Mouse (Mus musculus) cerebellum, adult 11 months (tissue): Measurements from ENCODE around the gene Ctdsp1.
"Not testable (repeated sequence)": the region's sequence is repeated elsewhere in the genome, so short reads cannot be mapped to it uniquely, and the experiment has no call there.

Experiments used
- DNase-seq: peaks from one replicate; pipeline ENCODE4 v3.0.0; 2022

Gene Ctdsp1

GRCm38 (mm10) chr1:74379058-74379504, 12.2 kb upstream of the Ctdsp1 start:
- no peak for DNase-seq

DNA sequence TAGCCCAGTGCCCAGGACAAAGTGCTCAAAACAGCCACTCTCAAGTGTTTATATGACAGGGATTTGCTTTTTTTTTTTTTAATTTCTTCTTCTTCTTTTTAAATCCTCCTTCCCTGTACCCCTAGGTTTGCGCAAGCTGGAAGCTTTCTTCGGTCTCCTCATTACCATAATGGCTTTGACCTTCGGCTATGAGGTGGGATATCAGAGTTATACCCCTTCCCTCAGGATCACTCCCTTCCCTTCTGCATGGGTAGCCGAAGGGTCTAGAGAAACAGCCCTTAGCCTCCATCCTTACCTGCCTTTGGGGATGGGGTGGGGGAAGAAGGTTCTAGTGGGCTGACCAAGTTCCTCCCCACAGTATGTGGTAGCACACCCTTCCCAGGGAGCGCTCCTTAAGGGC, 10.8 kb upstream of the Ctdsp1 start:
- no peak for DNase-seq

DNA sequence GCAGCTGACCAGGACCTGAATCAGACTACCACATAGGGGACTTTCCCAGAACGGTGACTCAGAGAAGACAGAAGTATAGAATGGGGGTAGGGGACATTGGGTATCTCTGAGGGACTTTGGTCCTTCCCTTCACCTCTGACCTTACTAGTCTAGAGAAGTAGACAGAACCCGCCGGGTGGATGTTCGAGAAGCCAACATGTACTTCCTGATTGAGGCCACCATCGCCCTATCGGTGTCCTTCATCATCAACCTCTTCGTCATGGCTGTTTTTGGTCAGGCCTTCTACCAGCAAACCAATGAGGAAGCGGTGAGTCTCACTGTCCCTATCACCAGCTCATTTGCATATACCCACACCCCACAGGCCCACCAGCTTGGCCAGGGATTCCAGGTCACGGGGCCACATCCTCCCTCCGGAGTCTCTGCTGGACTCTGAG, 9.7 kb upstream of the Ctdsp1 start:
- DNase-seq, result no peak

GRCm38 (mm10) chr1:74383385-74383784, 7.9 kb upstream of the Ctdsp1 start:
- DNase-seq, result no peak

- no peak for DNase-seq
Measured at GRCm38 (mm10) chr1:74384525-74384924, 6.8 kb upstream of the Ctdsp1 start.

DNA sequence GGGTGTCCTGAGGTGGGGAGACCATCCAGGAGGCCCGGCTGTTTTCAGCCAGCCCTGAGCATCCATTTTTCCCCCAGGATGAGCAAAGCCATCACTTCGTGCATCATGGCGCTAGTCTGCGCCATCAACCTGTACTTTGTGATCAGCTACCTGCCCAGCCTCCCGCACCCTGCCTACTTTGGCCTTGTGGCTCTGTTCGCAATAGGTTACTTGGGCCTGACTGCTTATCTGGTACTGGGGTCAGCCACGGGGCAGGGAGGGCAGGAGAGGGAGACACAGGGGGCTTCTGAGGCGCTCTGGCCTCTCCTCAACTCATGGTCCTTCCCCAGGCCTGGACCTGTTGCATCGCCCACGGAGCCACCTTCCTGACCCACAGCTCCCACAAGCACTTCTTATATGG, 6.2 kb upstream of the Ctdsp1 start:
- no peak for DNase-seq

GRCm38 (mm10) chr1:74385531-74385930, 5.8 kb upstream of the Ctdsp1 start:
- DNase-seq, result no peak

- no peak for DNase-seq
Measured at GRCm38 (mm10) chr1:74386363-74386713, 5.0 kb upstream of the Ctdsp1 start.

GRCm38 (mm10) chr1:74386714-74387385, 4.5 kb upstream of the Ctdsp1 start:
- DNase-seq, result peak; percentile 91

GRCm38 (mm10) chr1:74387386-74387988, 3.8 kb upstream of the Ctdsp1 start:
- DNase-seq, result no peak

DNA sequence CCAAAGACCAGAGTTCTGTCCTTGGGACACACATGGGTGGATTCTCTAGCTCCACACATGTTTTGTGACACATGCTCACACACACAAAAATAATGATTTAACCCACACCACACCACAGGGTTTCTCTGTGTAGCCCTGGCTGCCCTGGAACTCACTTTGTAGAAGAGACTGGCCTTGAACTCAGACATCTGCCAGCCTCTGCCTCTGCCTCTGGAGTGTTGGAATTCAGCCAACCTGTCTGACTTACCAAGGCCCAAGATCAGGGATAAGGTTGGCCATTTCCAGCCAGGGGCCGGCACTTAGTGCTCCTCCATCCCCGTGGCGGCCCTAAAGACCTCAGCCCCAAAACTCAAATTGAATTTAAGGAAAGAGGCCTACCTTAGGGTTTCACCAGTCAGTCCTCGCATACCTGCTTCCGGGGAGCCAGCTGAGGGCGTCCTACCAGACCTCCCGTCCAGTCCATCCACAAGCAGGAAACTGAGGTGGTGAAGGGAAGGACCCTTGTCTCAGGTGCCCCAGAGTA, 2.9 kb upstream of the Ctdsp1 start:
- DNase-seq, result no peak

- no peak for DNase-seq
Measured at GRCm38 (mm10) chr1:74389831-74390286, 1.4 kb upstream of the Ctdsp1 start.

DNA sequence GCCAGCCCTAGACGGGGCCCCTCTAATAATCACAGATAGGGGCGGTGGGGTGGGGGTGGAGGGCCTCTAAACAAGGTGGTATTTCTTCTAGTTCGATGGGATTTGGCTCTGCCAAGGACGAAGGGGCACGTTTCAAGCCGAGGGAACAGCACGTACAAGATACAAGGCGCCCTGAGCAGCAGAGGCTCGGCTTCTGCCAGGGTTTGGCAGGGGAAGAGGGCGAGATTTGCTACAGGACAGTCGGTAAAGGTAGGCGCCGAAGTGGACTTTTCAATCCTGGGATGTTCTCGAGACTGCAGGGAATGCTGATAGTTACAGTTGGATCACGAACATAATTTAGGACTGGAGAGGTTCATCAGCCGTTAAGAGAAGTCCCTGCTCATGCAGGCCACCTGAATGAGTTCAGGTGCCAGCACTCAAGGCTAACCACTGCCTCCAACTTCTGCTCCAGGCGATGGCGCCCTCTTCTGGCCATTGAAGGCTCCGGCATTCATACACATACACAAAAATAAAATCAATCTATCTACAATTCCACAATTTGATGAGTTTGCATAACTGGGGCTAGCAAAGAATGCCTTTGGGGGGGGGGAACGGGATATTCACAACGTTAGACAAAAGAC, 912 bp upstream of the Ctdsp1 start:
- peak; percentile 53 for DNase-seq

GRCm38 (mm10) chr1:74391844-74392441, 634 bp downstream of the Ctdsp1 start:
- DNase-seq, result peak; percentile 74

- DNase-seq, result no peak
Measured at GRCm38 (mm10) chr1:74392446-74392994, 1.2 kb downstream of the Ctdsp1 start.

GRCm38 (mm10) chr1:74393010-74393409, 1.7 kb downstream of the Ctdsp1 start:
- DNase-seq, result no peak

GRCm38 (mm10) chr1:74393697-74394096, 2.4 kb downstream of the Ctdsp1 start:
- DNase-seq, result no peak

DNA sequence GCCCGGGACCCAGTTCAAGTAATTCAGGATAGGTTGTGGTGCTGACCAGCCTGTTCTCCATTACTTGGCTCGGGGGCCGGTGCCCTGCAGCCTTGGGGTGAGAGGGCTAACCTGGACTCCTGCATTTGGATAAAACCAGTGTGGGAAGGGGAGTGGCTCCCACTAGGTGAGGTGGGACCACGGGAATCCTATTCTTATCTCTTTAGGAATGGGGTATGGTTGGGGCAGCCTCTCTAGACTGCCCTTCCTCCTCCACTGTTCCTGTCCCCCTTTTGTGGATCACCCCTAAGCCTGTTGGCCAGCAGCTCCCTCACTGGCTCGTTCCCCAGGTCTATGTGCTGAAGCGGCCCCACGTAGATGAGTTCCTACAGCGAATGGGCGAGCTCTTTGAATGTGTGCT, 3.0 kb downstream of the Ctdsp1 start:
- DNase-seq, result no peak

DNA sequence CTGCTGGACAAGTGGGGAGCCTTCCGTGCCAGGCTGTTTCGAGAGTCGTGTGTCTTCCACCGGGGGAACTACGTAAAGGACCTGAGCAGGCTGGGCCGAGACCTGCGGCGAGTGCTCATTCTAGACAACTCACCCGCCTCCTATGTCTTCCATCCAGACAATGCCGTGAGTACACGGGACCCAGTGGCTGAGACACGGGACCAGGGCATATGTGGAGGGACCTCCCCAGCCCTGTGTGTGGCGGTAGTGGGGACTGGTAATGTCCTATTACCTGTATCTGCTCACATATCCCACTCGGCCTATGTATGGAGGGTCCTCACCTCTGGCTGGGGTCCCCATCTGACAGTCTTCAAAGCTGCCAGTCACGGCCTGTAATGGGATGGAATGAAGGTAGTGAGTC, 3.5 kb downstream of the Ctdsp1 start:
- no peak for DNase-seq

DNA sequence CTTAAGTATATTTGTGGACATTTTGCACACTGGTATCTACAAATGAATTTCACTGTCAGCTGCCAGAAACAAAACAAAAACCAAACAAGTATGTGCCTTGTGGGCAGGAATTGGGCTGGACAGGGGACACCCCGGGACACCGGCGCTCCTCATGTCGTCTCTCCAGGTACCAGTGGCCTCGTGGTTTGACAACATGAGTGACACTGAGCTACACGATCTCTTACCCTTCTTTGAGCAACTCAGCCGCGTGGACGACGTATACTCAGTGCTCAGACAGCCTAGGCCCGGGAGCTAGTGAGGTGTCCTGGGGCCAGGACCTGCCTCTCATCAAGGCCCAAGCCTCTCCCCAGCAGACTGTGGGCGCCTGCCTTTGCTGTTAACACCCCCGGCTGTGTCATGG, 4.0 kb downstream of the Ctdsp1 start:
- no peak for DNase-seq

- not testable (repeated sequence) for DNase-seq
Measured at GRCm38 (mm10) chr1:74396456-74397222, 5.3 kb downstream of the Ctdsp1 start.

DNA sequence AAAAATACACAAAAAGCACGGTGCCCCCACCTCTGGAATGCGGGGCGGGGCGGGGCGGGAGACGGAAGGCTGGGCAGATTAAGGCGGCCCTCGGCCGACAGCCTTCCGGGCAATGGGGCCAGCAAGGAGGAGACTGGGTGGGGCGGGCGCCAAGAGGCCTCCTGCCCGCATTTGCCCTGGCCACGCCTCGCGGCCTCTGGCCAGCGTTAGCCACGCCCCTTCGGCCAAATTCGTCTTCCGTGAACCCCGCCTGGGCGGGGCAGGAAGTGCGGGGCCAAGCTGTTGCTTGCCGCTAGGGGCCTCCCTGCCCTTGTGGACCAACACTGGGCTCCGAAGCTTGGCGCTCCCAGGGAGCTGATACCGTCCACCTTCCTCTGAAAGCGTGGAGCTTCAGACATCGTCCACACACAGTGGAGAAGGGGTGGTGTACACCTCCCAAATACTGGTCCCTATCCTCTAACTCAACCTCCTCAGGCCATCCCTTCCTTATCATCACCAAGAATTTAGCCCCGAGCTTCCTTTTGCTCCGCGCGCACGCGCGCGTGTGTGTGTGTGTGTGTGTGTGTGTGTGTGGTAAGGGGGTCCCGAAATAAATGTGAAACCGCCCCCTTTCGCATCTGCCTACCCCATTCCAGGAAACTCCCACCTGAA, 6.1 kb downstream of the Ctdsp1 start:
- peak; percentile 95 for DNase-seq
